Mouse (Mus musculus): Measurements from ENCODE around the gene D2hgdh. TPM values are rescaled to one million over a fixed set of nuclear protein-coding genes. Genes with fewer than 3 reads are reported as not detected.
A peak's percentile ranks its signal among the peaks of the same experiment; 100 is the strongest.

Gene D2hgdh
- 11.0 to 33.9 TPM (median 14.0 TPM) in 3 replicates for total RNA-seq (2017)

DNA sequence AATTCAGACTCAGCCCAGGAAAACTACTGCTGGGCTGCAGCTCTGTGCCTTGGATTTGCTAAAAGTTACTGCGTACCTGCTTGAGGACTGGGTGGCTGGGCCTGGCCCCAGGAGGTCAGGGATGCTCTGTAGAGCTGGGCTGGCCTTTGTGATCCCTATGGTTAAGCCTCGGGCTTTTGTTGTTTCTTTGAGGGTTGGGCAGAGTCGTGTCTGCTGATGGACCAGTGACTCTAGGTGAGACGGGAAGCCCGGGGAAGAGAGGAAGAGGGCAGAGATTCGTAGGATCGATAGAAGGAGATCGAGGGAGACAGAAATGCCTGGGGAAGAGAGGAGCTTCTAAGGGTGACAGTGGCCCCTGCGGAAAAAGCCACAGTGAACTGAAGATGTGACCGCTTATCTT is at the start of gene D2hgdh:
D2hgdh (plus strand) TSS at position 301 of the 400 bp plus-strand sequence.
- no peak for ATAC-seq (replicated peaks; ENCODE audit: insufficient number of reproducible peaks, low FRiP score, low TSS enrichment, poor library complexity, severe bottlenecking)

- no peak for ATAC-seq (replicated peaks; ENCODE audit: insufficient number of reproducible peaks, low FRiP score, low TSS enrichment, poor library complexity, severe bottlenecking)
Measured at GRCm38 (mm10) chr1:93776686-93777085, 48.0 kb upstream of the D2hgdh start.

- no peak for ATAC-seq (replicated peaks; ENCODE audit: insufficient number of reproducible peaks, low FRiP score, low TSS enrichment, poor library complexity, severe bottlenecking)
Measured at GRCm38 (mm10) chr1:93786912-93787311, 37.8 kb upstream of the D2hgdh start.

DNA sequence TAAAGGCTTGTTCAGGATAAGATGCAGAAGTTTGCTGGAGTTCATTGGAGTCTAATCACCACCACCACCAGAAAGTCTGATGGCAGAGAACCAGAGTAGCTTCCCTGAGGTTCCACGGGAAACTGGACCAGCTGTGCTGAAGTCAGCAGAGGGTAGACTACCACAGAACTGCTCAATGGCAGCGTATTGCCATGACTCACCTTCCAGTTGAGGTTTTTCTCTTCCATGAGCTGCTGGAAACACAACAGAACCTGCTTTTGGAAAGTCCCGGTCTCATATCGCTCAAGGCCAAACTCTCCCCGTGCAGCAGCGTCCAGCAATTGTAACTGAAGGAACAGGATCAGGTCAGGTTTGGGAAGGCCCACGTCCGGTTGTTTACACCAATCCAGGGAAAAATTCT is 30.2 kb upstream of the D2hgdh start:
- ATAC-seq (replicated peaks; ENCODE audit: insufficient number of reproducible peaks, low FRiP score, low TSS enrichment, poor library complexity, severe bottlenecking), result no peak

DNA sequence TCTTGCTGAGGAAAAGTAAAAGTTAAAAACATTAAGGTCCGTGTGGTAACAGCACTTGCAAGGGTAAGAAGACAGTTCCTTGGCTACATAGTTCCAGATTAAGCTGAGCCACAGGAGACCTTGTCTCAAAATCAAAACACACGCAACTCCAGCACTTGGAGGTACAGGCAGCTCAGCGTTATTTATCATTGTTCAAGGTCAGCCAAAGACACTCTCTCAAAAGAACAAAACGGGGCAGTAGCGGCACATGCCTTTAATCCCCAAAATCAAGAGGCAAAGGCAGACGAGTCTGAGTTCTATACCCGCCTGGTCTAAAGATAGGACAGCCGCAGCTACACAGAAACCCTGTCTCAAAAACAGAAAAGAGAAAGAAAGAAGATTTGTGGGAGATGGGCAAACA is 28.8 kb upstream of the D2hgdh start:
- no peak for ATAC-seq (replicated peaks; ENCODE audit: insufficient number of reproducible peaks, low FRiP score, low TSS enrichment, poor library complexity, severe bottlenecking)

- ATAC-seq (replicated peaks; ENCODE audit: insufficient number of reproducible peaks, low FRiP score, low TSS enrichment, poor library complexity, severe bottlenecking), result no peak
Measured at GRCm38 (mm10) chr1:93800670-93801503, 23.8 kb upstream of the D2hgdh start.

GRCm38 (mm10) chr1:93801741-93802238 is 22.9 kb upstream of the D2hgdh start, which contains the start of gene Dtymk:
TSS of gene Dtymk (minus strand) at chr1:93801934.
- ATAC-seq (replicated peaks; ENCODE audit: insufficient number of reproducible peaks, low FRiP score, low TSS enrichment, poor library complexity, severe bottlenecking), result peak; percentile 78

DNA sequence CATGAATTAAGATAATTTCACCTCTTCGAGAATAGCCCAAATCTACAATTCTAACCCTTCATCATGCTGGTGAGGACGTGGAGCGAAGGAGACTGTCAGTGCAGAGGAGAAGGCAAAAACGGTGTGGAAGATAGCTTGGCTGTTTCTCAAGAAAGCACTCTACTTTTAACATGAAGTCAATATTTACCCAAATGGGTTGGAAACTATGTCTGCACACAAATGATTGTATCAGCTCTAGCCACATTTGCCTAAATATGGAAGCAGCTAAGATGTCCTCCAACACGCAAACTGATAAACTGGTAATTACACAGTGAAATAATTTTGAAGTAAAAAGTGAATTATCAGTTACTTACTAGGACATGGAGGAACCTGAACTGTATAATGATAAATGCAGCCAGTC is 21.9 kb upstream of the D2hgdh start:
- ATAC-seq (replicated peaks; ENCODE audit: insufficient number of reproducible peaks, low FRiP score, low TSS enrichment, poor library complexity, severe bottlenecking), result no peak

GRCm38 (mm10) chr1:93803556-93804507 is 20.9 kb upstream of the D2hgdh start, which contains the start of gene Ing5:
TSS of gene Ing5 (plus strand) at chr1:93803965.
- ATAC-seq (replicated peaks; ENCODE audit: insufficient number of reproducible peaks, low FRiP score, low TSS enrichment, poor library complexity, severe bottlenecking), result peak; percentile 68

DNA sequence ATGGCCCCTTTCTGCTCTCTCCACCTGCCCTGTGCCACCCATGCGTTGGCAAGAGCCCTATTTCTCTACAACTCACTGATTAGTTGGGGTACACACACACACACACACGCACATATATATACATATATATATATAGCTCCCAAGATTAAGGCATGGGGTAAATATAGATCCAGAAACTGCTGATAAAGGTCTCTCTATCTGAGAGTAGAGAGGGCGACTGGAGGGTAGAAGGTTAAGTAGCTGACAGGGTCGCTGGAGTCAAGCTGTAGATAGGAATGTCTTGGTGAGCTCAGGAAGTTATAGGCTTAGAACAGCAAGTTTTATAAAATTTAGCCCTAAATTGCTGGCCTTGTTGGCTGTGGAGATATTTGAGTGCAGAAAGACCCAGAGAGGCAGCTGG is 19.9 kb upstream of the D2hgdh start:
- ATAC-seq (replicated peaks; ENCODE audit: insufficient number of reproducible peaks, low FRiP score, low TSS enrichment, poor library complexity, severe bottlenecking), result no peak

GRCm38 (mm10) chr1:93805221-93805951 is 19.3 kb upstream of the D2hgdh start:
- no peak for ATAC-seq (replicated peaks; ENCODE audit: insufficient number of reproducible peaks, low FRiP score, low TSS enrichment, poor library complexity, severe bottlenecking)

DNA sequence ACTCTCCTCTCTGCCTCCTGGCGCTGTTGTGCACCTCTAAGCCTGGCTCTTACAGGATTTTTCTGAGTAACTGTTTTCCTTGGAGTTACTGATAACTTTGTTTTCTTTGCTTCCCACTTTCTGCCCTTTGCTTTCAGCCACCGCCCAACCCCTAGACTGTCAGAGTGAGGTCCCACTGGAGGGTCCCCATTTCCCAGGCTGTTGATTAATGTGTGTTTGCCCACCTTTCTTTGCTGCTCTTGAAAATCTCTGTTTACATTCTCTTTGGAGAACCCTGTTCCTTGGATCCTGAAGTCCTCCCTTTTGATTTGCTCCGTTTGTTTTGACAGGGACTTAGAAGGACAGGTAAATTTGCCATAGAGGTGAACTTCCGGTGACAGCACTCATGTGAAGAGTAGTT is 15.8 kb upstream of the D2hgdh start:
- ATAC-seq (replicated peaks; ENCODE audit: insufficient number of reproducible peaks, low FRiP score, low TSS enrichment, poor library complexity, severe bottlenecking), result no peak

GRCm38 (mm10) chr1:93810011-93810410 is 14.7 kb upstream of the D2hgdh start:
- no peak for ATAC-seq (replicated peaks; ENCODE audit: insufficient number of reproducible peaks, low FRiP score, low TSS enrichment, poor library complexity, severe bottlenecking)

DNA sequence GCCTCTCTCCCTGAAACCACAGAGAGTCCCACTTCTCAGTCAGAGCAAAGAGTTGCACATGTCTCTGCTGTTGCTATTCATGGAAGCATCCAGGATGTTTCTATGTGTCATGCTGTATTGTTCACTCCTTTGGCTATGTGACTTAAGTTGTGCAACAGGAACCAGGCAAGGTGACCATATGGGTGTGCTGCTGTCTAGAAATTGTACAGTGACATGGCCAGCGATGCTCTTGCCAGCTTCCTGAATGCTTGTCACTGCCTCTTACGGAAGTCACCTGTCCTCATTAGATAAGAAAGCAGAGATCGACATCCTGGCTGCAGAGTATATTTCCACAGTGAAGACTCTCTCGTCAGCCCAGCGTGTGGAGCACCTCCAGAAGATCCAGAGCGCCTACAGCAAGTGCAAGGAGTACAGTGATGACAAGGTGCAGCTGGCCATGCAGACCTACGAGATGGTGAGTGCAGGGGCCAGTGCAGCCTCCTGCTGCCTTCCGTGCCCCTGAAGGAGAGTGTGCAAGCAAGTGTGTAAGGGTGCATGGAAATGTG is 13.1 kb upstream of the D2hgdh start:
- ATAC-seq (replicated peaks; ENCODE audit: insufficient number of reproducible peaks, low FRiP score, low TSS enrichment, poor library complexity, severe bottlenecking), result no peak

- no peak for ATAC-seq (replicated peaks; ENCODE audit: insufficient number of reproducible peaks, low FRiP score, low TSS enrichment, poor library complexity, severe bottlenecking)
Measured at GRCm38 (mm10) chr1:93817823-93818532, 6.7 kb upstream of the D2hgdh start.

DNA sequence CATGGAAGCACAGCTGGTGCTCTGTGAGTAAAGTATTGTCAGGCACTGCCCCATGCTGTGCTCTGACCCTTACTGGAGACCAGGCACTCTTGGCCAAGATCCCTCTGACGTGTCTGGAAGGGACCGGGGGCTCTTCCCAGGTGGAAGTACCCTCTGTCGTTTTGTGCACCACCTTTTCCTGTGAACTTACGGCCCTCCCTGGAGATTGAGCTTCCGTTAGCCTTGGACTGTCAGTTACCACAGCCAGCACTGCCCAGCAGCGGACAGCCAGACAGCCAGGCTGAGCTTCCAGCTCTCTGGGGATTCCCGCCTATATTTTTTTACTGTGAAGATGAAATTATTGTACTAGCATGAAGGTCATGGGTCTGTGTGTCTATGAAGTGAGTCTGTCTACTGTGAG is 6.0 kb upstream of the D2hgdh start:
- no peak for ATAC-seq (replicated peaks; ENCODE audit: insufficient number of reproducible peaks, low FRiP score, low TSS enrichment, poor library complexity, severe bottlenecking)

DNA sequence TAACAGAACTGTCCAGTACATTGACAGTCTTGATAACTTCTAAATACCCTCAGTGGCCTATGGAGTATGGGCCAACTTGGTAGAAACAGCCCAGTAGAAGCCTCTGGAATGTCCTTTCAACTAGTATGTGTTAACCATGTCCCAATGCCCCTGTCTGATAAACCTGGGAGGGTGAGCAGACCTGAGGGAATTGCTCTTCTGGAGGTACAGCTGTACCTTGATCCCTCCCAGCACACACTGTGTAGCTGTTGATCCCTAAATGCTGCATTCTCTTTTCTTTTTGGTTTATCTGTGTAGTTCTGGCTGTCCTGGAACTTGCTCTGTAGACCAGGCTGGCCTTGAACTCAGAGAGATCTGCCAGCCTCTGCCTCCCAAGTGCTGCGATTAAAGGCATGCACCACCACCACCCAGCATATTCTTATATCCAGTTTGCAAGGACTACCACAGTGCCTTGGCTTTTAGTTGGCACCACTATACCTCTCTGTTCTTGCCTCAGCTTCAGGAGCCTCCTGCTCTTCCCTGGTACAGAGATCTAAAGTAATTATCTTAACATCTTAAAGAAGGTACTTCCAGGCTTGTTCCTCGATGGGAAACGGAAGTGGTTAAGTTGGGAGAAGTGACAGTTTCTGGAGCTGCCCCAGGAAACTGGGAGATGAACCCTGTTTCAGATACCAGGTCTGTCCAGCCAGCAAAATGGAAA is 763 bp upstream of the D2hgdh start:
- ATAC-seq (replicated peaks; ENCODE audit: insufficient number of reproducible peaks, low FRiP score, low TSS enrichment, poor library complexity, severe bottlenecking), result no peak

Measured in monocyte, adult 5-6 weeks (primary cell).